Mouse (Mus musculus) limb, embryonic 15.5 days (tissue): ENCODE results near the gene Srrm2. TPM values are rescaled to one million over a fixed set of nuclear protein-coding genes. Genes with fewer than 3 reads are reported as not detected.
A peak's percentile ranks its signal among the peaks of the same experiment; 100 is the strongest.

ENCODE experiments used
- ATAC-seq: fragments of 200-750 bp; cut with Nextera tagmentation; 2 replicates; pipeline ENCODE4 v1.8.0; 2017; ENCODE audit warnings: low read depth, moderate TSS enrichment; ENCODE audit not compliant: insufficient number of reproducible peaks, low FRiP score, low TSS enrichment
- H3K27ac ChIP-seq: fragments of 300-500 bp; sonication (generic); 2 replicates; pipeline ENCODE4 v1.5.1; 2015; ENCODE audit warnings: moderate library complexity, mild to moderate bottlenecking, inconsistent platforms
- H3K27me3 ChIP-seq: fragments of 300-500 bp; sonication (generic); 2 replicates; pipeline ENCODE4 v1.6.1; 2015; ENCODE audit warnings: inconsistent platforms
- H3K36me3 ChIP-seq: fragments of 300-500 bp; sonication (generic); 2 replicates; pipeline ENCODE4 v1.6.1; 2015; ENCODE audit warnings: inconsistent platforms
- H3K4me1 ChIP-seq: fragments of 300-500 bp; sonication (generic); 2 replicates; pipeline ENCODE4 v1.6.1; 2015; ENCODE audit warnings: inconsistent platforms
- H3K4me2 ChIP-seq: fragments of 300-500 bp; sonication (generic); 2 replicates; pipeline ENCODE4 v1.6.1; 2015; ENCODE audit warnings: mild to moderate bottlenecking, inconsistent platforms
- H3K4me3 ChIP-seq: fragments of 300-500 bp; sonication (generic); 2 replicates; pipeline ENCODE4 v1.5.1; 2015; ENCODE audit warnings: mild to moderate bottlenecking, inconsistent platforms
- H3K9ac ChIP-seq: fragments of 300-500 bp; sonication (generic); 2 replicates; pipeline ENCODE4 v1.6.1; 2015; ENCODE audit warnings: inconsistent platforms
- H3K9me3 ChIP-seq: fragments of 300-500 bp; sonication (generic); 2 replicates; pipeline ENCODE4 v1.6.1; 2016; ENCODE audit warnings: inconsistent platforms
- WGBS: fragments of 180-500 bp; shearing (Covaris S2); methylation state at CpG from one replicate; pipeline ENCODE4 v1.1.7; 2015; 5-methylcytosine and 5-hydroxymethylcytosine counted together
- polyA plus RNA-seq: library from polyadenylated mRNA; unstranded; fragments of >200 nt; fragmentation: Nextera tagmentation; extraction: Ambion mirVana; gene quantifications from 2 replicates; pipeline ENCODE4 v1.2.1, GENCODE M21; 2015

Srrm2 gene
- polyA plus RNA-seq, 1 experiment from 2014 or later: 436 TPM

GRCm38 (mm10) chr17:23843141-23843811, 52.9 kb downstream of the Srrm2 start:
- Histone ChIP-seq H3K27me3 (no peaks in the 10 kb centered on the region), H3K36me3 (no peaks in the 10 kb centered on the region), H3K27ac (no peak overlapping the region), H3K4me1 (peaks cover 4% of the 10 kb centered on the region; the same call in 1 of the 2 replicates), H3K4me3 (peak overlapping the region; percentile 14; the same call in 1 of the 2 replicates), H3K9me3 (no peaks in the 10 kb centered on the region), H3K9ac (no peak overlapping the region), H3K4me2 (peak overlapping the region; percentile 36; the same call in 1 of the 2 replicates)
- WGBS: 48% methylated on average over 23 of the region's 23 CpGs
- no peak for ATAC-seq

- Histone ChIP-seq H3K4me3 (peak within 1 kb of the TSS; percentile 14; the same call in 1 of the 2 replicates), H3K27ac (no peak within 1 kb of the TSS), H3K9me3 (no peaks in the 10 kb centered on the region), H3K4me1 (peaks cover 4% of the 10 kb centered on the region; the same call in 1 of the 2 replicates), H3K27me3 (no peaks in the 10 kb centered on the region), H3K4me2 (peak within 1 kb of the TSS; percentile 36), H3K9ac (no peak within 1 kb of the TSS), H3K36me3 (no peaks in the 10 kb centered on the region)
- 15% methylated on average over 19 of the region's 19 CpGs for WGBS
- ATAC-seq: no peak
Observed at GRCm38 (mm10) chr17:23843812-23844273, 53.5 kb downstream of the Srrm2 start, which contains the start of the genes Prss32 and Prss41. Prss32 (plus strand) TSS chr17:23843855. Prss41 (minus strand) TSS chr17:23844172.

GRCm38 (mm10) chr17:23850028-23850427, 59.7 kb downstream of the Srrm2 start:
- WGBS: 56% methylated on average over 2 of the region's 2 CpGs
- H3K4me3 ChIP-seq: no peak overlapping the region
- H3K9ac ChIP-seq: no peak overlapping the region
- no peaks in the 10 kb centered on the region for H3K4me1 ChIP-seq
- H3K27ac ChIP-seq: no peak overlapping the region
- no peaks in the 10 kb centered on the region for H3K36me3 ChIP-seq
- no peak for ATAC-seq
- no peaks in the 10 kb centered on the region for H3K27me3 ChIP-seq
- H3K4me2 ChIP-seq: no peak overlapping the region
- no peaks in the 10 kb centered on the region for H3K9me3 ChIP-seq

- H3K9me3 ChIP-seq: no peaks in the 10 kb centered on the region
- WGBS: 56% methylated on average over 18 of the region's 19 CpGs
Observed at GRCm38 (mm10) chr17:23850853-23851749, 60.8 kb downstream of the Srrm2 start.

DNA sequence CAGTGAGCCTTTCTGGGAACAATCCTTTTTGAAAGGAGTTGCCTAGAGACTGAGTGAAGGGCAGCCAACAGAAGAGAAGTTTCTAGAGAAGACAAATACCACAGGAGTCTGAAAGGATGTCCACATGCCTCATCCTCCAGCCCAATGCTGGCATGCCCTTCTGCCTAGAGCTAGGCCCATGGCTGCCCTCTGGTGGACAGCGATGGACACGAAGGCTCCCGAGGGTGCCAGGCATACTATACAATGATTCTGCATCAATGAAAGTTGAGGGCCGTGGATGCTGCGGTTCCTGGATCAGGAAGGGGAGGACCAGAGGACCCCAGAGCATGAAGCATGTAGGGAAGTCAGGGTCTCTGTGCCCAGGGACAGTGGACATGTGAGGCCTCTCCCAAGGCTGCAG, 63.0 kb downstream of the Srrm2 start:
- Histone ChIP-seq H3K4me2 (no peak overlapping the region), H3K9ac (no peak overlapping the region), H3K4me1 (no peaks in the 10 kb centered on the region), H3K9me3 (no peaks in the 10 kb centered on the region), H3K27me3 (no peaks in the 10 kb centered on the region), H3K36me3 (no peaks in the 10 kb centered on the region), H3K4me3 (no peak overlapping the region), H3K27ac (no peak overlapping the region)
- WGBS: 36% methylated on average over 5 of the region's 5 CpGs
- no peak for ATAC-seq

More at GRCm38 (mm10) chr17:23850853-23851749, 60.8 kb downstream of the Srrm2 start:
- no peaks in the 10 kb centered on the region for H3K36me3 ChIP-seq
- no peaks in the 10 kb centered on the region for H3K27me3 ChIP-seq
- no peaks in the 10 kb centered on the region for H3K4me1 ChIP-seq
- H3K4me2 ChIP-seq: no peak overlapping the region
- no peak for ATAC-seq
- no peak overlapping the region for H3K27ac ChIP-seq
- H3K4me3 ChIP-seq: no peak overlapping the region
- no peak overlapping the region for H3K9ac ChIP-seq

DNA sequence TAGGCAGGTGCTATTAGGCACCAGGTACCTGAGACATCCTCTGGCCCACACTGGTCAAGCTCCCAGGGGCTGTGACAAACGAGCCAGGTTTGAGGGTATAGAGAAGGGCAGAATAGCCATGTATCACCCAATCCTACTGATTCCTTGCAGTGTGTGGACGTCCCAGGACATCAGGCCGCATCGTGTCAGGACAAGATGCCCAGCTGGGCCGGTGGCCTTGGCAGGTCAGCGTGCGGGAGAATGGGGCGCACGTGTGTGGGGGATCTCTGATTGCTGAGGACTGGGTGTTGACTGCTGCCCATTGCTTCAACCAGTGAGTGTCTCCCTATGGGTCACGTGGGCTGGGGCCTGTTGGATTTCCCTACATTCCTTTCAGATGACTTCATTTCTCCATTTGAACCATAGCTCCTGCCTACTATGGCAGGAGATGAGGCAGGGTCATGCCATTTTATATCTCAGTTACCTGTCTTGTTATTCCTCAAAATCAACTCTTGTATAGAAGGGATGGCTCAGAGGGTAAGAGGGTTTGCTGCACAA, 64.0 kb downstream of the Srrm2 start:
- no peak for ATAC-seq
- Histone ChIP-seq H3K4me2 (no peak overlapping the region), H3K27ac (no peak overlapping the region), H3K9ac (no peak overlapping the region), H3K4me1 (no peaks in the 10 kb centered on the region), H3K27me3 (no peaks in the 10 kb centered on the region), H3K9me3 (no peaks in the 10 kb centered on the region), H3K36me3 (no peaks in the 10 kb centered on the region), H3K4me3 (no peak overlapping the region)
- WGBS: 86% methylated on average over 10 of the region's 10 CpGs

DNA sequence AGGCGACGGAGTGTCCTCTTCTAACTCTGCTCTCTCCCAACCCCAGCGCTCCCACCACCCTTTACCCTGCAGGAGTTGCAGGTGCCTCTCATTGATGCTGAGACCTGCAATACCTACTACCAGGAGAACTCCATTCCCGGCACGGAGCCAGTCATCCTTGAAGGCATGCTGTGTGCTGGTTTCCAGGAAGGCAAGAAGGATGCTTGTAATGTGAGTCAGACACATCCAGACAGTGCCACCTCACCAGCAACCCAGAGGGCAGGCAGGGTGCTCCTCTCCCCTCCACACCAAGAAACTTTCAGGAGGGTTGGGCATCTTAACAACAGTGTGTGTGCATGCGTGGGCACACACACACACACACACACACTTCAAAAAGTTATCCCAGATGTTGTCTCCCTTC, 66.9 kb downstream of the Srrm2 start:
- no peak for ATAC-seq
- no peak overlapping the region for H3K27ac ChIP-seq
- H3K4me2 ChIP-seq: no peak overlapping the region
- no peak overlapping the region for H3K9ac ChIP-seq
- H3K4me1 ChIP-seq: no peaks in the 10 kb centered on the region
- H3K36me3 ChIP-seq: no peaks in the 10 kb centered on the region
- no peak overlapping the region for H3K4me3 ChIP-seq
- WGBS: 88% methylated on average over 6 of the region's 6 CpGs
- no peaks in the 10 kb centered on the region for H3K27me3 ChIP-seq
- no peaks in the 10 kb centered on the region for H3K9me3 ChIP-seq

- H3K4me1 ChIP-seq: no peaks in the 10 kb centered on the region
- no peak overlapping the region for H3K9ac ChIP-seq
- no peak overlapping the region for H3K4me2 ChIP-seq
- 66% methylated on average over 2 of the region's 2 CpGs for WGBS
- ATAC-seq: no peak
- no peaks in the 10 kb centered on the region for H3K27me3 ChIP-seq
- no peaks in the 10 kb centered on the region for H3K9me3 ChIP-seq
- H3K36me3 ChIP-seq: no peaks in the 10 kb centered on the region
- no peak overlapping the region for H3K4me3 ChIP-seq
- no peak overlapping the region for H3K27ac ChIP-seq
Observed at GRCm38 (mm10) chr17:23857913-23858312, 67.6 kb downstream of the Srrm2 start.

- Histone ChIP-seq H3K9me3 (no peaks in the 10 kb centered on the region), H3K4me2 (no peak overlapping the region), H3K27ac (no peak overlapping the region), H3K9ac (no peak overlapping the region), H3K4me3 (no peak overlapping the region), H3K4me1 (no peaks in the 10 kb centered on the region), H3K27me3 (no peaks in the 10 kb centered on the region), H3K36me3 (no peaks in the 10 kb centered on the region)
- 84% methylated on average over 4 of the region's 4 CpGs for WGBS
- no peak for ATAC-seq
Observed at GRCm38 (mm10) chr17:23862926-23863325, 72.6 kb downstream of the Srrm2 start.

DNA sequence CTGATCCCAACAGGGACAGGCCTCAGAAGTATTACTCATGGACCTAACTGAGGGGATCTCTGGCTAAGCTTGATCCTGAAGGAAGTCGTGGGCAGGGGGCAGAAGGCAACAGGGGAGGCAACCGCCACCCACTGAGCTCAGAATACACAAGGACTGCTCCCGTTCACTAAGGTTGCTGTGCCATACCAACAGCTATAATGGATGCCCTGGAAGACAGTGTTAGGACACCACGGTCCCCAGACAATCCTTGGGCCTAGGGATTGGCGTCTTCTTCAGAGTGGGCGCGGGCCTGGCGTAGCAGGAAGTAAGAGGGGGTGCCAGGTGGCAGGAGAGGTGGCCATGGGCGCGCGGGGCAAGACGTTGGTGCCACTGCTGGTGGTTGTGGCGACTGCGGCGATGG, 77.4 kb downstream of the Srrm2 start, which contains the start of gene Prss21:
Gene Prss21 (plus strand): TSS at position 301 of the 400 bp plus-strand sequence.
- WGBS: 87% methylated on average over 15 of the region's 15 CpGs
- H3K4me3 ChIP-seq: no peak within 1 kb of the TSS
- no peak within 1 kb of the TSS for H3K9ac ChIP-seq
- H3K9me3 ChIP-seq: no peaks in the 10 kb centered on the region
- H3K4me1 ChIP-seq: no peaks in the 10 kb centered on the region
- no peak within 1 kb of the TSS for H3K27ac ChIP-seq
- no peak within 1 kb of the TSS for H3K4me2 ChIP-seq
- no peak for ATAC-seq
- no peaks in the 10 kb centered on the region for H3K27me3 ChIP-seq
- no peaks in the 10 kb centered on the region for H3K36me3 ChIP-seq

DNA sequence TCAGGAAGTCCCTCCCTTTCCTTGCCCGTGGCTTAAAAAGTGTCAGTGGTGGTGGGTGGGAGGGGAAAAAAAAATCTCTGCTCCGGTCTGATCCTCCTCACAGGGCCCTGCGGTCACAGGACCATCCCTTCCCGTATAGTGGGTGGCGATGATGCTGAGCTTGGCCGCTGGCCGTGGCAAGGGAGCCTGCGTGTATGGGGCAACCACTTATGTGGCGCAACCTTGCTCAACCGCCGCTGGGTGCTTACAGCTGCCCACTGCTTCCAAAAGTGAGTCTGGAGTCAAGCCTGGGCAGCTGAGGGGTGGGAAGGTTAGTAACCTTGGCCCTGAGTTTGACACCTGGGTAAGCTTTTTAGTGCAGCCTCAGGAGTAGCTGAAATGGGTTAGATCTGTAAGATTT, 78.2 kb downstream of the Srrm2 start:
- no peak overlapping the region for H3K4me2 ChIP-seq
- H3K4me3 ChIP-seq: no peak overlapping the region
- no peak for ATAC-seq
- 87% methylated on average over 11 of the region's 11 CpGs for WGBS
- no peak overlapping the region for H3K27ac ChIP-seq
- H3K4me1 ChIP-seq: no peaks in the 10 kb centered on the region
- H3K9me3 ChIP-seq: no peaks in the 10 kb centered on the region
- H3K9ac ChIP-seq: no peak overlapping the region
- no peaks in the 10 kb centered on the region for H3K36me3 ChIP-seq
- no peaks in the 10 kb centered on the region for H3K27me3 ChIP-seq
